Mouse (Mus musculus) small intestine, adult 2 months (tissue): ENCODE measurements around the gene Alox15.

ENCODE experiments used
- CTCF ChIP-seq: fragments of 200-500 bp; IDR thresholded peaks from 2 replicates; pipeline ENCODE4 v1.5.1; 2012; ENCODE audit warnings: low read depth, mild to moderate bottlenecking, control low read depth, inconsistent platforms, low read length, moderate library complexity, mixed read lengths; ENCODE audit not compliant: insufficient replicate concordance, insufficient read length; ENCODE audit errors: extremely low read depth
- POLR2A ChIP-seq: fragments of 200-500 bp; IDR thresholded peaks from 2 replicates; pipeline ENCODE4 v1.6.1; 2012; ENCODE audit warnings: low read depth, mild to moderate bottlenecking, control low read depth, inconsistent platforms, low read length, moderate library complexity

- TF ChIP-seq CTCF (no peak), POLR2A (no peak)
Measured at GRCm38 (mm10) chr11:70389421-70389820, 37.6 kb upstream of the Alox15 start.
